Mouse (Mus musculus) embryonic facial prominence, embryonic 11.5 days (tissue): Measurements from ENCODE around the gene Gm49721. TPM values are rescaled to one million over a fixed set of nuclear protein-coding genes. Genes with fewer than 3 reads are reported as not detected.
"Not testable (repeated sequence)": the region's sequence is repeated elsewhere in the genome, so short reads cannot be mapped to it uniquely, and the experiment has no call there.

Source experiments
- ATAC-seq: fragments of 200-750 bp; cut with Nextera tagmentation; replicated peaks from 2 replicates; pipeline ENCODE4 v1.8.0; 2017; ENCODE audit warnings: low read depth; ENCODE audit not compliant: insufficient number of reproducible peaks, low FRiP score, low TSS enrichment
- DNase-seq: peaks from one replicate; pipeline ENCODE4 v3.0.0-alpha.2; 2015; ENCODE audit warnings: low spot score
- H3K27ac ChIP-seq: fragments of 300-500 bp; sonication (generic); replicated peaks from 2 replicates; pipeline ENCODE4 v1.5.1; 2014; ENCODE audit warnings: mild to moderate bottlenecking, low read depth, low read length, control low read depth
- H3K27me3 ChIP-seq: fragments of 300-500 bp; sonication (generic); 2 replicates; pipeline ENCODE4 v1.6.1; 2014; ENCODE audit warnings: mild to moderate bottlenecking, low read length, moderate library complexity, mixed read lengths; ENCODE audit not compliant: control insufficient read depth, insufficient read depth
- H3K36me3 ChIP-seq: fragments of 300-500 bp; sonication (generic); replicated peaks from 2 replicates; pipeline ENCODE4 v1.6.1; 2014; ENCODE audit warnings: low read depth, mild to moderate bottlenecking, low read length, moderate library complexity, mixed read lengths; ENCODE audit not compliant: control insufficient read depth, insufficient read depth
- H3K4me1 ChIP-seq: fragments of 300-500 bp; sonication (generic); 2 replicates; pipeline ENCODE4 v1.6.1; 2014; ENCODE audit warnings: low read length, mixed read lengths; ENCODE audit not compliant: control insufficient read depth, insufficient read depth
- H3K4me2 ChIP-seq: fragments of 300-500 bp; sonication (generic); 2 replicates; pipeline ENCODE4 v1.6.1; 2014; ENCODE audit warnings: low read depth, mild to moderate bottlenecking, control low read depth, low read length, moderate library complexity
- H3K4me3 ChIP-seq: fragments of 300-500 bp; sonication (generic); 2 replicates; pipeline ENCODE4 v1.5.1; 2014; ENCODE audit warnings: low read depth, low read length, control low read depth
- H3K9ac ChIP-seq: fragments of 300-500 bp; sonication (generic); replicated peaks from 2 replicates; pipeline ENCODE4 v1.6.1; 2014; ENCODE audit warnings: mild to moderate bottlenecking, control low read depth, low read length
- H3K9me3 ChIP-seq: fragments of 300-500 bp; sonication (generic); replicated peaks from 2 replicates; pipeline ENCODE4 v1.6.1; 2016; ENCODE audit warnings: mild to moderate bottlenecking, low read length, inconsistent platforms, mixed read lengths; ENCODE audit not compliant: control insufficient read depth
- WGBS: fragments of 180-500 bp; shearing (Covaris S2); extraction: QIAGEN DNeasy Blood & Tissue Kit; methylation state at CpG from one replicate; pipeline ENCODE4 v1.1.7; 2014; 5-methylcytosine and 5-hydroxymethylcytosine counted together
- polyA plus RNA-seq: library from polyadenylated mRNA; unstranded; fragments of >200 nt; fragmentation: Nextera tagmentation; extraction: Ambion mirVana; gene quantifications from 2 replicates; pipeline ENCODE4 v1.2.1, GENCODE M21; 2014

Gene Gm49721
- 0.24 TPM in 1 of 2 replicates, not detected in the other for polyA plus RNA-seq

DNA sequence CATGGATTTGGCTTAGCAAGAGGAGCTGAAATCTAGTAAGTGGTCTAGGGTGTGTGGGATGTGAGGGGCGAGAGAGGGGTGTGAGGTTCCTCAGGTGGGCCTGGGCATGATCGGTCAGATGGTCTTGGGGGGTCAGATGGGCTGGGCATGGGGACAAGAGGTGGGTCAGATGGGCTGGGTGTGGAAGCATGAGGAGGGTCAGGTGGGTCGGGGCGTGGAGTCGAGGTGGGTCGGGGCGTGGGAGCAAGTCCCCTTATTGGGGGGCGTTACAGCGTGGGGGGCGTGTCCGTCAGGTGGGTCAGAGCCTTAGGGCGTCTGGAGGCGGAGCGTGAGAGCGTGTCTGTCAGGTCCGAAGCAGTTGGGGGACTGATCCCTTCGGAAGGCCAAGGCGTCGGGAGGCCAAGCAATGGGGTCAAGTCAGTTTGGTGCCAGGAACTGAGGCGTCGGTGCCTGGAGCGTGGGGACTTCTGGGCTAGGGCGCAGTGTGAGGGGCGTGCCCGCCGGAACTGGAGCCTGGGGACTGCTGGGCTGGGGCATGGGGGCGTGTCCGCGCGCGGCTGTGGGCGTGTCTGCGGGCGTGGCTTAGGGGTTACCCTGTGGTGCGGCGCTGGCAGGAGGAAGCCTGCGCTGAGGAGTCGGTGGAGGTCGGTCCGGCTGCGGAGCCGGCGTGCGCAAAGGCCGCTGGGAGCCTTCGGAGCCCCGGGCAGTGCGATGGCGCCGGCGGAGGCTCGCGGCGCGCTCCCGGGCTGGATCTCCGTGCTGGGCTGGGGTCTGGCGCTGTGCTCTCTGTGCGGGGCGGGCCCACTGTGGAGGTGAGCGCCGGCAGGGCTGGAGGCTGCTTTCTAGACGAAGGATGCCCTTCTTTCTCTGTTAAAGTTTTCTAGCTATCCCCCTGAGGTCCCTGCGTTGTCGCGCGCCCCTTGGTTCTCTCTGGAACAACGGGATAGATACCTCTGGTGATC, at the start of gene Gm49721:
Gene Gm49721, plus strand, starts transcription at position 618 of the 962 bp plus-strand sequence.
- ATAC-seq: peak; percentile 99
- not testable (repeated sequence) for H3K4me1 ChIP-seq, H3K27ac ChIP-seq, H3K9me3 ChIP-seq, H3K36me3 ChIP-seq, H3K27me3 ChIP-seq
- Histone ChIP-seq H3K4me3 (peak within 1 kb of the TSS; percentile 48), H3K4me2 (peak within 1 kb of the TSS; percentile 38), H3K9ac (peak within 1 kb of the TSS; percentile 66)
- peak; percentile 26 for DNase-seq
- WGBS: under 1% methylated on average over 33 of the region's 68 CpGs

DNA sequence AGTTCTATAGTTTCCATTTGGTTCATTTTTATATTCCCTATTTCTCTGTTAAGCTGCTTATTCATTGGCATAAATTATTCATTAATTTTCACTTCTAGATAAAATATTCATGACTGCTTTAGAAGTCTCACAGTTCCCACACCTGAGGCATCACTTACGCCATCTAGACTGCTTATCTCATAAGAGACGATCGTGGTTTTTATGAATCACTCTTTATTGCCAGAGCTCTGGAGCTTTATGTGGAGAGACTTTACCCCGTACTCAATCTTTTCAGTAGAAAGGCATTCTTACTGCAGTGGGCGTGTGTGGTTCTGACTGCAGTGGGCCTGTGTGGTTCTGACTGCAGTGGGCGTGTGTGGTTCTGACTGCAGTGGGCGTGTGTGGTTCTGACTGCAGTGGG, 47.1 kb upstream of the Gm49721 start:
- not testable (repeated sequence) for H3K27ac ChIP-seq, H3K4me2 ChIP-seq, ATAC-seq, H3K9me3 ChIP-seq, H3K4me1 ChIP-seq, H3K4me3 ChIP-seq, H3K27me3 ChIP-seq, H3K36me3 ChIP-seq, DNase-seq, H3K9ac ChIP-seq
- 95% methylated on average over 6 of the region's 7 CpGs for whole genome bisulfite sequencing

DNA sequence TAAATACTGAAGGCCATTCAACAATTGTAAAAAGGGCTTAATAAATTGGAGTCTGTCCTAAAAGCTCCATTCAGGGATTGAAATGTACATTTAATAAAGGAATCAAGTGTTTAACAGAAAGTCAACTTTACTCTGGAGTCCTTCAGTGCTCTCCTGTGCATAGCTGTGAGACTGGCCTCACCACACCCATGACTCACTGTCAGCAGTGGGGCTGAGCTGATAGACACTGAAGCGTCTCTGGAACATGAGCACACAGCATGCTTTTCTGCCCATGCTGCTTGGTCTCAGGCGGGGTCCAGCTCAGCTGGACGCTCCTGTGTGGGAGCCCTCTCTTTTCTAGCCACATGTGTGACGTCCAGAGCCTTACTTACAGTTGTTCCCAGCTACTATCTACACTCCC, 36.1 kb upstream of the Gm49721 start:
- H3K9ac ChIP-seq, H3K36me3 ChIP-seq, ATAC-seq, DNase-seq, H3K4me1 ChIP-seq, H3K27ac ChIP-seq, H3K9me3 ChIP-seq, H3K27me3 ChIP-seq, H3K4me3 ChIP-seq, H3K4me2 ChIP-seq: not testable (repeated sequence)
- WGBS: no CpG with 5 or more reads among the region's 4 CpGs

DNA sequence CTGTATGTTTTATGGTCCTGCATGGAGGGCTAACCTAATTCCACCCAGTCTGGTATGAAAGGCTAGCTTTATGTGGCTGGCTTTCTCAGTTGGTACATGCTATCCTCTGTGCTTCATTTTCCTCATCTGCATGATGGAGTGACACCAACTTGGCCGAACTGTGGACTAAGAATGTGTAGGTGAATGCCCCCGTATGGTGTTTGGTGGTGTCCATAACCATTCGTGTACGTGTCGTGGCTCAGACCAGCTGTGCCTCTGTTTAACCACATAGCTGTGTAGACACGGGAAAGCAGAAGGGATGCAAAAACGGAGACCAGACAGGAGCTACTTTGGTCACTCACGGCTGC, 31.1 kb upstream of the Gm49721 start:
- DNase-seq, H3K36me3 ChIP-seq, H3K9ac ChIP-seq, H3K9me3 ChIP-seq, H3K4me1 ChIP-seq, H3K27me3 ChIP-seq, H3K27ac ChIP-seq: not testable (repeated sequence)
- peak overlapping the region; percentile 50 for H3K4me2 ChIP-seq
- no CpG with 5 or more reads among the region's 8 CpGs for WGBS
- ATAC-seq: peak; percentile 14; the same call in 1 of the 2 replicates
- peak overlapping the region; percentile 49 for H3K4me3 ChIP-seq

DNA sequence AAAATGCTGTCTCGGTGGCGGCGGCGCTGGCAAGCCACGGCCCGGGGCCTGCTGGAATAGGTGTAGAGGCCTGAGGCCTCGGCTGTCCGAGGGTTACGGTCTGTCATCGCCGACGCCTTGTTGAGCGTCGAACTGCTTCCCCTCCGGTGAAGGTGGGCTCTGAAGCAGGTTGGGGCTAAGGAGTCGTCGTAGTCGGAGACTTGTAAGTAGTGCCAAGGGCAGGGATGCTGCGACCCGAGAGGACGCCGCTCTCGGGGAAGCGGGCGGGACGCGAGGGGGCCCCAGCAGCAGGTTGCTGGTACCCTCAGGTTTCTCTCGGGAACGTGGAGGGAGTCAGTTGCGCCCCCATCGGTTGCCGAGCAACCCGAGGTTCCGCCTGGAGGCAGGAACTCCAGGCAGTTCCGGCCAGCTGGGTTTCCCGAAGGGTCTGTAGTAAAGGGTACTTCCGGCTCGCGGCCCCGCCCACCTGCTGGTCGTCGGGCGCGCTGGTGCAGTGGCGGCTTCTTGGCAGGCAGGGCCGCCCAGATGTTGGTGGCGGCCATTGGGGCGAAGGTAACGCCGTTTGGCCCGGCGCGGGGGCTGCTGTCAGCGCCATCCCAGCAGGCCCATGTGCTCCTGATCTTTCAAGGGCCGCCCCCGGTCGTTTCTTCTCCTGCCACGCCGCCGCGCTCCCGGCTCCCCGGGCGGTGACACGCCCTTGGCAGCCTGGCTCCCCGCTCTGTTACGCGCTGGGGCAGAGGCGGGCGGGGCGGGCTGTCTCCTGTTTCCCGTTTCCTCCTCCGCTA, 30.5 kb upstream of the Gm49721 start, which contains the start of gene Rsph3b:
Gene Rsph3b, minus strand, starts transcription at position 699 of the 785 bp plus-strand sequence.
- not testable (repeated sequence) for H3K4me1 ChIP-seq, H3K27me3 ChIP-seq, H3K36me3 ChIP-seq, H3K9me3 ChIP-seq
- peak; percentile 95 for ATAC-seq
- peak; percentile 90 for DNase-seq
- under 1% methylated on average over 65 of the region's 73 CpGs for WGBS
- H3K27ac ChIP-seq: peak within 1 kb of the TSS; percentile 35; the same call in 1 of the 2 replicates
- H3K9ac ChIP-seq: peak within 1 kb of the TSS; percentile 56
- H3K4me2 ChIP-seq: peak within 1 kb of the TSS; percentile 50
- H3K4me3 ChIP-seq: peak within 1 kb of the TSS; percentile 49

DNA sequence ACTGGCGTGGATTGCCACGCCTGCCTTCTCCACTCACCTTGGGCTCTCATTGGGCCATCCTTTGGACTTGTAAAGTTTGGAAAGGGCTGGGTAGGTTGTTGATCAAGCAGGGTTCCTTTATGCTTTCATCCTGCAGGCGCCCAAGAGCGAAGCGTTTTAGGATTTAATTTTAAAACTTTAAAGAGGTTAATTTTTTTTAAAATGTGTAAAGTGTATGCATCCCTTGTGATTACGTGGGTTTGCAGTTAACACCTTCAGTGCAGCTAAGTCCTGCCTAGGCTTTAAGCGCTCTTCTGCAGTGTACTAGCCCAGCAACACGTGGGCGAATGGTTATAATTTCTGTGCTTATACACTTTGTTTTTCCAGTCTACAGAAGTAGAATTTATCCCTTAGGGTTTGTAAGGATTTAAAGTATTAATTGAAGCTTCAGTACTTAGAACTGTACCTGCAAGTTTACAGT, 29.9 kb upstream of the Gm49721 start:
- H3K27me3 ChIP-seq, DNase-seq, H3K36me3 ChIP-seq, H3K4me1 ChIP-seq, H3K9me3 ChIP-seq: not testable (repeated sequence)
- Histone ChIP-seq H3K4me3 (peak overlapping the region; percentile 49), H3K27ac (peak overlapping the region; percentile 35; the same call in 1 of the 2 replicates), H3K9ac (peak overlapping the region; percentile 56; the same call in 1 of the 2 replicates), H3K4me2 (peak overlapping the region; percentile 50)
- WGBS: 18% methylated on average over 9 of the region's 9 CpGs
- ATAC-seq: peak; percentile 30; the same call in 1 of the 2 replicates

DNA sequence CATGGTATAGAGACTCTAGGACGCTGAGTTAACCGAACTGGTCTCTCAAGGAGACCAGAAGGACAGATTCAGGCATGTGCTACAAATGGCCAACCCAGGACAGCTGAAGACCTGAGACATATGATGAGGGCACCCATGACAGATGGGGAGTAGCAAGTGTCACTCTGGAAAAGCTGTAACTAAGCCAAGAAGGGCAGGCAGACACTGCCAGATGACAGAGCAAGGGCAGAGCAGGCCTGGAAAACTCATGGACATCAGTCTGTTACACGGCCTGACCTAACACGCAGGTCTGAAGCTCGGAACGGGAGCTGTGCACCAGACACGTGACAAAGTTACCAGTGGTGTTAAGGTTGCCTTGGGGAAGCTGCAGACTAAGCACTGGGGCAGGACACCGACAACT, 19.8 kb upstream of the Gm49721 start:
- not testable (repeated sequence) for H3K27ac ChIP-seq, H3K36me3 ChIP-seq, H3K27me3 ChIP-seq, H3K4me1 ChIP-seq, DNase-seq, ATAC-seq, H3K4me3 ChIP-seq, H3K9ac ChIP-seq, H3K9me3 ChIP-seq, H3K4me2 ChIP-seq
- 82% methylated on average over 5 of the region's 8 CpGs for WGBS
